Mouse (Mus musculus) brain, embryonic 14.5 days (tissue): ENCODE measurements around the gene Tbl1xr1. TPM values are rescaled to one million over a fixed set of nuclear protein-coding genes. Genes with fewer than 3 reads are reported as not detected.

Experiments used
- DNase-seq: peaks from one replicate; pipeline ENCODE4 v3.0.0-alpha.2; 2011; ENCODE audit warnings: low read depth
- CTCF ChIP-seq: fragments of 200-500 bp; IDR thresholded peaks from 2 replicates; pipeline ENCODE4 v1.5.1; 2012; ENCODE audit warnings: inconsistent platforms, mild to moderate bottlenecking, moderate library complexity, borderline replicate concordance; ENCODE audit not compliant: insufficient read depth, insufficient read length; ENCODE audit errors: extremely low read depth
- POLR2A ChIP-seq: fragments of 200-500 bp; IDR thresholded peaks from 2 replicates; pipeline ENCODE4 v1.6.1; 2012; ENCODE audit warnings: mild to moderate bottlenecking, inconsistent platforms, borderline replicate concordance; ENCODE audit not compliant: poor library complexity, insufficient read depth, insufficient read length, severe bottlenecking; ENCODE audit errors: extremely low read depth
- polyA plus RNA-seq: library from polyadenylated mRNA; depleted of rRNA; stranded (reverse); fragments of >200 nt; gene quantifications from 2 replicates; pipeline ENCODE4 v1.2.3, GENCODE M21; 2012

Gene Tbl1xr1
- polyA plus RNA-seq, 1 experiment: 36.1 TPM

GRCm38 (mm10) chr3:22126251-22126826, 49.9 kb downstream of the Tbl1xr1 start:
- TF ChIP-seq CTCF (no peak), POLR2A (no peak)
- DNase-seq: no peak

DNA sequence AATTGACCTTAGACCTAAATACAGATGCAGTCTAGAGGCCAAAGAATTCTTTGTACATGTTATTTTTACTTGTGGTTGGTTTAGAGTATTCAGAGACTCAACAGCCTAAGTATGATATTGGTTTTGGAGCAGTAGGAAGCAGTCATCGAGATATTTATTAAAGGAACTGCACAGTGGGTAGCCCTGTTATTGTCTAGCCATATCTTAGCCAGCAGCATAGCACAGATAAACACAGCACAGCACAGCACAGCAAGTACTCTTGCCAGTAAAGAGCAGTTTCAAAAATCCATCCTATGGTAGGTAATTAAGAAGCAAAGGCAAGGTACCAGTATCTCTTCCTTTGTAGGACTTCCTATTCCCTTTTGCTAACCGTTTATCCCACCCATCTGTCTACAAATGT, 54.8 kb downstream of the Tbl1xr1 start:
- TF ChIP-seq POLR2A: no peak
- no peak for TF ChIP-seq CTCF

DNA sequence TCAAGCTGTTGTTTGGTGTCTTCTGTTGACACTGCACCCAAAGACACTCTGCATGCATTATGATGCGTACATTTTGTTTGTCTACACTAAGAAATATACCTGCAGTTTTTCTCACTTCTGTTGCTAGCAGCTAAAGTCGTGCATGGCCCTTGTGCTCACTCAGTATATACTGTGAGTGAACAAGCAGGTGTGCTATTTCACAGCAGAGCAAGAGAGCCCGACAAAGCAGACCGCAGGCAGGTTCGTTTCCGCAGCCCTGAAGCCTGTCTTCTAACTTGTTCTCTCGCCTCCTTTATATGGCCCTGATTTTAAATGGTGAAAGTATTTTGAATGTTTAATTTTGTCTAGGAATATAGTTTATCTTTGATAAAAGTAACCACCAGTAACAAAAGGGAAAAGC, 57.2 kb downstream of the Tbl1xr1 start:
- no peak for DNase-seq
- TF ChIP-seq POLR2A (no peak), CTCF (no peak)

More for the DNA sequence above, 54.8 kb downstream of the Tbl1xr1 start:
- no peak for DNase-seq

GRCm38 (mm10) chr3:22137793-22138579, 61.5 kb downstream of the Tbl1xr1 start:
- TF ChIP-seq POLR2A (no peak), CTCF (no peak)
- DNase-seq: no peak

GRCm38 (mm10) chr3:22138580-22139099, 62.2 kb downstream of the Tbl1xr1 start:
- TF ChIP-seq CTCF (no peak), POLR2A (no peak)
- no peak for DNase-seq

- TF ChIP-seq CTCF (no peak), POLR2A (no peak)
- DNase-seq: peak; percentile 55
Measured at GRCm38 (mm10) chr3:22140111-22140658, 63.7 kb downstream of the Tbl1xr1 start.

DNA sequence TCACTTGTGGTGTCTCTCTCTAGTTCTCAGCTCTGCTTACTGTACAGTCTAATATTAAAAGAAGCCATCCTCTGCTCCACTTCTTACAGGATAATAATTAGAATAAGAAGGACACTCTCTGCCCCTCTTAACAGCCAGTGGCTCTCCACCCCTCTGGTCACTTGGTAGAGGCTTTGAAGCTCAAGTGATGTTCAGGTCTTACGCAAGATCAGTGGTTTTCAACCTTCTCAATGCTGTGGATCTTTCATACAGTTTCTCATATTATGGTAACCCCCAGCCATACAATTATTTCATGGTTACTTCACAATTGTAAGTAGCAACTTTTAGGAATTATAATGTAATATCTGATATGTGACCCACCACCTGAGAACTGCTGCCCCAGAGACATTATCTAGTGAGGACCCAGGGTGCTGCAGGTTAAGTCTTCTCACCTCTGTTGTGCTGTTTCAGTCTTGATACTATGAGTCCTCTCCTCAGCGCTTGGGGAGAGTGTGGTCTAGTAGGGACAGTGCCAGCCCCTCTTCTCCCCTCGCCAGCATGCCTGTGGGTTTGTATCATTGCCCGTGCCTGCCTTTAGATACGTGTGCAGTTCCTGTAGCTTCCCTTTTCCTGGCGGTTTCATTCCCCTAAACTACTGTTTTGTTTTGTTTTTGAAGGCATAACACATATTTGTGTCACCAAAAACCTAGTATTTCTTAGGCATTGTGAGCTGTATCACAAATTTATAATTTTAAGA, 65.7 kb downstream of the Tbl1xr1 start:
- no peak for DNase-seq
- TF ChIP-seq POLR2A (no peak), CTCF (no peak)

DNA sequence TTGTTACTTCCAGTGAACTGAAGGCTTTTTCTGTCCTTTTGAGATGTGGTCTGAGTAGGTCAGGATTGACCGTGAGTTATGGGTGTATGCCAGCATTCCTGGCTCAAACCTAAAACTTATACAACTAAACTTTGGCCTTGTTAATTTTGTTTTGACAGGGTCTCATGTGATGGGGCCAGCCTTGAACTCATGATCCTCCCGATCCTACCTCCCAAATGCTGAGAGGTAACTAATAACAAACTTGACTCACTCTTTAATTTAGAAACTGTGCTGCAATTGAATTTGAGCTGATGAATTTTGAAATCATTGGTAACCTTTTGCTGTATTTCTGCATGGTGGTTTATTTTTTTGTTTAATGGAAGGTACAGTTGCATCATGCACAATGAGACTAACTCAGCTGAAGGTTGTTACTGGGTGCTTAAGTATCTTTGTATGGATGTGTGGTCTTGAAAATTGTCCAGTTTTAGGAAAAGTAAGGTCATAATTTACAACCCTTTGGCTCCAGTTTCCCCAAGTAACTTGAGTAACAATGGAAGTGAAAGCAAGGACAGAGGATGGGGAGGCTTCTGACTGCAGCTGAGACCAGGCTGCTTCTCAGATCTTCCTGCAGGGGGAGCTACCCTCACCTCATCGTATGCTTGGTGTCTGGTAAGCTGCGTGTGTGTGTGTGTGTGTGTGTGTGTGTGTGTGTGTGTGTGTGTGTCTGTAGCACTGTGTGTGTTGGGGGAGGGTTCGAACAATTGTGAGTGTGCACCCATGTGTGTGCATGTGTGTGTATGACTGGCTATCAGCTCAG, 66.6 kb downstream of the Tbl1xr1 start:
- TF ChIP-seq POLR2A (no peak), CTCF (peak; percentile 40; the same call in 1 of the 2 replicates)
- DNase-seq: peak; percentile 18

DNA sequence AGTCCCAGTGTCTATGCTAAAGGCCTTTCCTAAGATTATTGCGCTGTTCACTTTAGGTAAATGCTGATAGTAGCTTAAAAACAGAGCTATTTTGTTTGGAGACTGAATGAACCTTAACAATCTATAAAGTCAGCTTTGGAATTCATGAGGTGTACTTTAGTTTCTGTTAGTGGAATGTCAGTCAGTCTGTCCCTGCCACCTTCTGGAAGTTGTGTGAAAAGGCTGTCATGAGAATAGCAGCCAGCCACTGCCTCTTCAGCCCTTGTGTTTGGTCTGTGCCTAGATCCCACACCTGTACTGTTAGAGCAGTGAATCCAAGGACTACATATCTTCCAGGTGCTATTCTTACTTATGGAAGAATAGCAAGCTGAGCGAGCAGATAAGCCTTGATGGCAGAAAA, 67.8 kb downstream of the Tbl1xr1 start:
- peak; percentile 32 for DNase-seq
- TF ChIP-seq POLR2A (no peak), CTCF (no peak)

DNA sequence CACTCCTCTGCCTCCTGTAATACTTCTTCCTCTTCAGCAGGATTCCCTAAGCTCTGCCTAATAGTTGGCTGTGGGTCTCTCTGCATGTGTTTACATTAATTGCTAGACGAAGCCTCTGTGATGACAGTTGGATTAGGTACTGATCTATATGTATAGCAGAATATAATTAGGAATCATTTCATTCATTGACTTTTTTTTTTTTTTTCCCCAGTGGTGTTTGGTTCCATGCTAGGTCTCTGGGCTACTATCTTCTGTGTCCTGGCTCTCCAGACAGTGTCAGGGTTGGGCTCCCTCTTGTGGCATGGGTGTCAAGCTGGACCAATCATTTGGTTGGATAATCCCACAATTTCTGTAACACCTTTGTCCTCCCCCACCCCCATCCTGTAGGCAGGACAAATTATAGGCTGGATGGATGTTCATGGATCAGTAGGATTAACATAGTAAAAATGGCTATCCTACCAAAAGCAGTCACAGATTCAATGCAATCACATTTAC, 71.0 kb downstream of the Tbl1xr1 start:
- no peak for DNase-seq
- TF ChIP-seq POLR2A (no peak), CTCF (no peak)
